Mouse (Mus musculus) heart, postnatal 0 days (tissue): Measurements from ENCODE around the gene Slain1.

Source experiments
- CTCF ChIP-seq: IDR thresholded peaks from 2 replicates; pipeline ENCODE4 v1.5.1; 2016; ENCODE audit warnings: antibody characterized with exemption, control low read depth, low read depth
- EP300 ChIP-seq: IDR thresholded peaks from 2 replicates; pipeline ENCODE4 v1.6.1; 2016; ENCODE audit warnings: antibody characterized with exemption, low read depth

GRCm38 (mm10) chr14:103694295-103694694 is 44.3 kb downstream of the Slain1 start:
- TF ChIP-seq EP300 = no peak
- peak; percentile 93 for TF ChIP-seq CTCF
